Mouse (Mus musculus) stomach, embryonic 14.5 days (tissue): Measurements from ENCODE around the gene Zfp775. TPM values are rescaled to one million over a fixed set of nuclear protein-coding genes. Genes with fewer than 3 reads are reported as not detected.

ENCODE experiments used
- ATAC-seq: fragments of 200-750 bp; cut with Nextera tagmentation; 2 replicates; pipeline ENCODE4 v1.8.0; 2017; ENCODE audit warnings: low read depth, moderate TSS enrichment; ENCODE audit not compliant: insufficient number of reproducible peaks, insufficient read depth, low FRiP score
- H3K27ac ChIP-seq: fragments of 300-500 bp; sonication (generic); 2 replicates; pipeline ENCODE4 v1.5.1; 2014; ENCODE audit warnings: mild to moderate bottlenecking, low read length, moderate library complexity, mixed read lengths
- H3K27me3 ChIP-seq: fragments of 300-500 bp; sonication (generic); 2 replicates; pipeline ENCODE4 v1.6.1; 2014; ENCODE audit warnings: low read length, control low read depth, mixed read lengths; ENCODE audit not compliant: control insufficient read depth, insufficient read depth
- H3K36me3 ChIP-seq: fragments of 300-500 bp; sonication (generic); 2 replicates; pipeline ENCODE4 v1.6.1; 2014; ENCODE audit warnings: mild to moderate bottlenecking, control low read depth, low read length, moderate library complexity, mixed read lengths; ENCODE audit not compliant: control insufficient read depth, insufficient read depth
- H3K4me1 ChIP-seq: fragments of 300-500 bp; sonication (generic); 2 replicates; pipeline ENCODE4 v1.6.1; 2014; ENCODE audit warnings: low read length, control low read depth, mixed read lengths; ENCODE audit not compliant: control insufficient read depth, insufficient read depth
- H3K4me2 ChIP-seq: fragments of 300-500 bp; sonication (generic); replicated peaks from 2 replicates; pipeline ENCODE4 v1.6.1; 2014; ENCODE audit warnings: low read depth, low read length, control low read depth
- H3K4me3 ChIP-seq: fragments of 300-500 bp; sonication (generic); 2 replicates; pipeline ENCODE4 v1.5.1; 2014; ENCODE audit warnings: low read depth, low read length, control low read depth
- H3K9ac ChIP-seq: fragments of 300-500 bp; sonication (generic); replicated peaks from 2 replicates; pipeline ENCODE4 v1.6.1; 2014; ENCODE audit warnings: low read depth, mild to moderate bottlenecking, control low read depth, low read length, moderate library complexity, mixed read lengths
- H3K9me3 ChIP-seq: fragments of 300-500 bp; sonication (generic); 2 replicates; pipeline ENCODE4 v1.6.1; 2016; ENCODE audit warnings: low read depth, low read length, control low read depth; ENCODE audit not compliant: control insufficient read depth
- WGBS: fragments of 180-500 bp; shearing (Covaris S2); extraction: QIAGEN DNeasy Blood & Tissue Kit; methylation state at CpG from one replicate; pipeline ENCODE4 v1.1.7; 2014; 5-methylcytosine and 5-hydroxymethylcytosine counted together
- polyA plus RNA-seq: library from polyadenylated mRNA; unstranded; fragments of >200 nt; fragmentation: Nextera tagmentation; extraction: Ambion mirVana; gene quantifications from 2 replicates; pipeline ENCODE4 v1.2.1, GENCODE M21; 2014

Zfp775 gene
- polyA plus RNA-seq, 1 experiment from 2014 or later = 7.0 TPM

- no peak overlapping the region for H3K9ac ChIP-seq
Observed at GRCm38 (mm10) chr6:48627511-48627924, 25.7 kb downstream of the Zfp775 start.

GRCm38 (mm10) chr6:48628377-48628776 lies 26.5 kb downstream of the Zfp775 start:
- H3K36me3 ChIP-seq = no peaks in the 10 kb centered on the region
- peaks cover 21% of the 10 kb centered on the region; the same call in 1 of the 2 replicates for H3K27me3 ChIP-seq
- H3K9me3 ChIP-seq = no peaks in the 10 kb centered on the region
- H3K9ac ChIP-seq = no peak overlapping the region
- ATAC-seq = no peak
- no peak overlapping the region for H3K4me2 ChIP-seq
- no peak overlapping the region for H3K4me3 ChIP-seq
- 0 out of 2 replicates have a peak, but pooled peaks cover 4% of the 10 kb centered on the region for H3K4me1 ChIP-seq
- 75% methylated on average over 3 of the region's 3 CpGs for WGBS
- H3K27ac ChIP-seq = no peak overlapping the region

More at GRCm38 (mm10) chr6:48627511-48627924, 25.7 kb downstream of the Zfp775 start:
- Histone ChIP-seq H3K27me3 (peaks cover 21% of the 10 kb centered on the region; the same call in 1 of the 2 replicates), H3K4me1 (0 out of 2 replicates have a peak, but pooled peaks cover 4% of the 10 kb centered on the region), H3K36me3 (no peaks in the 10 kb centered on the region), H3K4me3 (peak overlapping the region; percentile 39), H3K27ac (no peak overlapping the region), H3K4me2 (peak overlapping the region; percentile 73), H3K9me3 (no peaks in the 10 kb centered on the region)
- WGBS = 6% methylated on average over 7 of the region's 7 CpGs
- no peak for ATAC-seq

GRCm38 (mm10) chr6:48628808-48629660 lies 27.2 kb downstream of the Zfp775 start:
- Histone ChIP-seq H3K36me3 (no peaks in the 10 kb centered on the region), H3K9ac (peak overlapping the region; percentile 25; the same call in 1 of the 2 replicates), H3K4me2 (peak overlapping the region; percentile 88), H3K27me3 (peaks cover 21% of the 10 kb centered on the region; the same call in 1 of the 2 replicates), H3K9me3 (no peaks in the 10 kb centered on the region), H3K4me3 (peak overlapping the region; percentile 35), H3K4me1 (0 out of 2 replicates have a peak, but pooled peaks cover 4% of the 10 kb centered on the region), H3K27ac (no peak overlapping the region)
- peak; percentile 47; the same call in 1 of the 2 replicates for ATAC-seq
- 8% methylated on average over 51 of the region's 54 CpGs for WGBS

GRCm38 (mm10) chr6:48629661-48630034 lies 27.8 kb downstream of the Zfp775 start:
- 16% methylated on average over 13 of the region's 13 CpGs for WGBS
- Histone ChIP-seq H3K27ac (no peak overlapping the region), H3K4me3 (peak overlapping the region; percentile 35), H3K27me3 (peaks cover 21% of the 10 kb centered on the region; the same call in 1 of the 2 replicates), H3K9ac (peak overlapping the region; percentile 25; the same call in 1 of the 2 replicates), H3K4me1 (0 out of 2 replicates have a peak, but pooled peaks cover 4% of the 10 kb centered on the region), H3K4me2 (peak overlapping the region; percentile 88), H3K36me3 (no peaks in the 10 kb centered on the region), H3K9me3 (no peaks in the 10 kb centered on the region)
- ATAC-seq = 0 out of 2 replicates have a peak, but pooled peaks have one; percentile 15

- no peak for ATAC-seq
- Histone ChIP-seq H3K9me3 (no peaks in the 10 kb centered on the region), H3K4me3 (no peak overlapping the region), H3K4me1 (0 out of 2 replicates have a peak, but pooled peaks cover 4% of the 10 kb centered on the region), H3K9ac (no peak overlapping the region), H3K4me2 (no peak overlapping the region), H3K27ac (no peak overlapping the region), H3K36me3 (no peaks in the 10 kb centered on the region), H3K27me3 (peaks cover 21% of the 10 kb centered on the region; the same call in 1 of the 2 replicates)
- 81% methylated on average over 8 of the region's 8 CpGs for WGBS
Observed at GRCm38 (mm10) chr6:48630831-48631230, 29.0 kb downstream of the Zfp775 start.

GRCm38 (mm10) chr6:48635105-48635504 lies 33.2 kb downstream of the Zfp775 start:
- Histone ChIP-seq H3K4me2 (no peak overlapping the region), H3K27ac (no peak overlapping the region), H3K4me1 (no peaks in the 10 kb centered on the region), H3K9ac (no peak overlapping the region), H3K4me3 (no peak overlapping the region), H3K9me3 (no peaks in the 10 kb centered on the region), H3K36me3 (no peaks in the 10 kb centered on the region), H3K27me3 (no peaks in the 10 kb centered on the region)
- WGBS = 82% methylated on average over 2 of the region's 2 CpGs
- no peak for ATAC-seq

- H3K27me3 ChIP-seq = no peaks in the 10 kb centered on the region
- ATAC-seq = no peak
- WGBS = 63% methylated on average over 6 of the region's 6 CpGs
- H3K4me3 ChIP-seq = no peak overlapping the region
- no peaks in the 10 kb centered on the region for H3K9me3 ChIP-seq
- H3K4me2 ChIP-seq = no peak overlapping the region
- H3K36me3 ChIP-seq = no peaks in the 10 kb centered on the region
- no peak overlapping the region for H3K9ac ChIP-seq
- no peak overlapping the region for H3K27ac ChIP-seq
- H3K4me1 ChIP-seq = no peaks in the 10 kb centered on the region
Observed at GRCm38 (mm10) chr6:48636515-48636914, 34.7 kb downstream of the Zfp775 start.

GRCm38 (mm10) chr6:48637811-48638500 lies 36.1 kb downstream of the Zfp775 start:
- 60% methylated on average over 6 of the region's 6 CpGs for WGBS
- no peaks in the 10 kb centered on the region for H3K4me1 ChIP-seq
- no peak overlapping the region for H3K4me3 ChIP-seq
- no peak overlapping the region for H3K4me2 ChIP-seq
- no peak overlapping the region for H3K9ac ChIP-seq
- H3K27me3 ChIP-seq = no peaks in the 10 kb centered on the region
- no peak overlapping the region for H3K27ac ChIP-seq
- ATAC-seq = no peak
- H3K36me3 ChIP-seq = no peaks in the 10 kb centered on the region
- H3K9me3 ChIP-seq = no peaks in the 10 kb centered on the region
